Mouse (Mus musculus) R1 (cell line): ENCODE results near the gene Aif1l.

Experiments
- DNase-seq: peaks from one replicate; pipeline ENCODE4 v3.0.0-alpha.2; 2018; ENCODE audit warnings: low read depth, low spot score

The Aif1l gene

GRCm38 (mm10) chr2:31950058-31950871, at the start of gene Aif1l:
Gene Aif1l (plus strand): TSS chr2:31950139.
- DNase-seq: peak; percentile 67

GRCm38 (mm10) chr2:31900932-31901331, 49.0 kb upstream of the Aif1l start:
- no peak for DNase-seq

GRCm38 (mm10) chr2:31901659-31902362, 48.1 kb upstream of the Aif1l start:
- DNase-seq: peak; percentile 82

- DNase-seq: no peak
Measured at GRCm38 (mm10) chr2:31904089-31904488, 45.9 kb upstream of the Aif1l start.

GRCm38 (mm10) chr2:31904622-31905021, 45.3 kb upstream of the Aif1l start:
- peak; percentile 56 for DNase-seq

- no peak for DNase-seq
Measured at GRCm38 (mm10) chr2:31905682-31906081, 44.3 kb upstream of the Aif1l start.

- DNase-seq: no peak
Measured at GRCm38 (mm10) chr2:31906407-31906806, 43.5 kb upstream of the Aif1l start.

GRCm38 (mm10) chr2:31912575-31912974, 37.4 kb upstream of the Aif1l start:
- DNase-seq: peak; percentile 28

- DNase-seq: peak; percentile 16
Measured at GRCm38 (mm10) chr2:31914213-31914612, 35.7 kb upstream of the Aif1l start.

GRCm38 (mm10) chr2:31915112-31915511, 34.8 kb upstream of the Aif1l start:
- DNase-seq: peak; percentile 78

- DNase-seq: peak; percentile 56
Measured at GRCm38 (mm10) chr2:31917636-31918035, 32.3 kb upstream of the Aif1l start.

- DNase-seq: no peak
Measured at GRCm38 (mm10) chr2:31923645-31924044, 26.3 kb upstream of the Aif1l start.

- peak; percentile 38 for DNase-seq
Measured at GRCm38 (mm10) chr2:31924811-31925210, 25.1 kb upstream of the Aif1l start.

GRCm38 (mm10) chr2:31925936-31926335, 24.0 kb upstream of the Aif1l start:
- DNase-seq: no peak

- DNase-seq: no peak
Measured at GRCm38 (mm10) chr2:31929664-31930063, 20.3 kb upstream of the Aif1l start.

- DNase-seq: no peak
Measured at GRCm38 (mm10) chr2:31934551-31934950, 15.4 kb upstream of the Aif1l start.

GRCm38 (mm10) chr2:31935054-31935453, 14.9 kb upstream of the Aif1l start:
- no peak for DNase-seq

GRCm38 (mm10) chr2:31938298-31938697, 11.6 kb upstream of the Aif1l start:
- DNase-seq: no peak

GRCm38 (mm10) chr2:31943011-31943410, 6.9 kb upstream of the Aif1l start:
- DNase-seq: no peak

- no peak for DNase-seq
Measured at GRCm38 (mm10) chr2:31945580-31945979, 4.4 kb upstream of the Aif1l start.

- peak; percentile 39 for DNase-seq
Measured at GRCm38 (mm10) chr2:31948392-31948791, 1.5 kb upstream of the Aif1l start.

GRCm38 (mm10) chr2:31948801-31949200, 1.1 kb upstream of the Aif1l start:
- no peak for DNase-seq

- DNase-seq: no peak
Measured at GRCm38 (mm10) chr2:31950966-31951365, 1.0 kb downstream of the Aif1l start.
